Mouse (Mus musculus): ENCODE measurements around the gene Ctcfl.

- TF ChIP-seq CTCF (IDR thresholded peaks at IDR 0.05; ENCODE audit: low read depth) (no peak), EP300 (IDR thresholded peaks at IDR 0.05; ENCODE audit: low read depth) (no peak)
These were observed 35.6 kb upstream of the Ctcfl start for GRCm38 (mm10) chr2:173154962-173155361.
